Mouse (Mus musculus) frontal cortex, postnatal 14 days (tissue): ENCODE results near the gene Sit1.

Experiments
- DNase-seq, 2 experiments: peaks; one replicate each; pipeline ENCODE4 v3.0.0; 2022; ENCODE audit warnings: low spot score in 2 of 2

The Sit1 gene

DNA sequence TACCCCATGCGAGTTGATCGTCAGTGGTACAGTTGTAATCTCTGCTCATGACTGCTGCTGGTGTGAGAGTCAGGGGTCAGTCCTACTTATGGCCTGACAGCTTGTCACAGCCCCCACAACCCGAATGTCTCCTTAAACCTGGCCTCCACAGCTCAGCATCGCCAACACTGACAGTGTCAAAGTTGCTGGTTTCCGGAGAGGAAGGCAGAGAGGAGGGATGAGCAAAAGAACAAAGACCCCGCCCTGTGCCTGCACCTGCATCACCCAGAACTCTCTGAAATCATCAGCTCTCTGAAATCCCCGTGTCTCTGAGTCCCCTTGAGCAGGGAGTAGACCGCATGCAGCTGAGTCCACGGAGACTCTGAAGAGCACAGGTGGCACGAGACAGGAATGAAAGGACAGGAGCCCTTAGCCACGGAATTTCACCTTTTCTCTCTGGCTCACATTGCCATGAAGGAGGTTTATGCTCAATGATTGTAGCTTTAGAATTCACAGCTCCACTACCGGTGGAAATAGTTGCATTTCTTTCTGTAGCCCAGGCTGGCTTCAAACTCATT lies at the start of gene Sit1:
TSS of gene Sit1 (minus strand) at position 200 of the 557 bp plus-strand sequence.
- DNase-seq = no peak

DNA sequence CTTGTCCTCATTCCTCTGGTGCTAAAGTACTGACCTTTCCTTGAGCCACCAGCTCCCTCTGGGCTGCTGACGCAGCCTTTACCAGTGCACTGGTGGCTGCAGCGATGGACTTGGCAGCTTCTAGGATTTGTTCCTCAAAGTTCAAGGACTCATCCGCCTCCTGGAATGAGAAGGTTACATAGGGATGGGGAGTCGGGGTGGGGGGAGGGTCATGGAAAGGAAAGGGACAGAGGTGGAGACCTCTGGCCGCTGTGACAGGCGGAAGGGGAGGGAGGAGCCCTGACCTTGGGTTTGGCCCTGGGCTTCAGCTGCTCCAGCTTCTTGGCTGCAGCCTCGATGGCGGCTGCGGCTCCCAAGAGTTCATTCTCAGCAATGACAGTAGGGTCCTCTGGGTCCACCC lies 49.7 kb upstream of the Sit1 start:
- DNase-seq = no peak

DNA sequence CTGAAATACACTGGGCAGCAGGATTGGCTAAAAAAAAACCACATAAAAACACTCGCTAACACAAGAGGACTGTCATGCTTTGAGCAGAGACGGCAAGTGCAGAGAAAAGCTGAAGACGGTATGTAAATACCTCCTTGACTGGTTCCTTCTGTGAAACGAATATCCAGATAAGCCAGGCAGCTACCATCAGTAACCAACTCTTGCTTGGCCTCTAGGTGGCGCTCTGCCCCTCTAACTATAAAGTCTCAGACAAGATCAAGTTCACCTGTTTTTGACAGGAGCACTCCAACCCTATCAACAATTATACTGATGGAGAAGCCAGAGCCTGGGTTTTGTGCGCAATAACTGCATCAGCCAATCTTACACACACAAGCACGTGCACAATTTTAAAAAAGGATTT lies 47.0 kb upstream of the Sit1 start:
- peak; percentile 42 to 70 for DNase-seq

DNA sequence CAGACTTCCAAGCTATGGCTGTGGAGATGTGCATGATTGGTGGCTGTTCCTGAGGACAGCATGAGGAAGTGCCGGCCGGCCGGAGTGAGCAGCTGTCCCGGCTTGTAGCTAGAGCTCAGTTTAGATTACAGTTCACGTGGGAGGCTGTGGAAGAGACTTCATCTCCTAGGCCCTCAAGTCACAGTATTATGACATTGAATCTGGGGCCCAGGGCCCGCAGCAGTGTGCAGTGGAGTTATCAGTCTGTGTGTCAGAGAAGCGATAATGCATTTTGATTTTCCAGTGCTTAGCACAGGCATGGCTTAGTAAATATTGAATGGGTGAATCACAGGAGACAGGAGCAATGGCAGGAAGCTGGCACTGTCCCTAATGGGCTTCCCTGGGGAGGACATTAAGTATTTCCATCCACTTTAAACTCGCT lies 46.6 kb upstream of the Sit1 start:
- no peak for DNase-seq

DNA sequence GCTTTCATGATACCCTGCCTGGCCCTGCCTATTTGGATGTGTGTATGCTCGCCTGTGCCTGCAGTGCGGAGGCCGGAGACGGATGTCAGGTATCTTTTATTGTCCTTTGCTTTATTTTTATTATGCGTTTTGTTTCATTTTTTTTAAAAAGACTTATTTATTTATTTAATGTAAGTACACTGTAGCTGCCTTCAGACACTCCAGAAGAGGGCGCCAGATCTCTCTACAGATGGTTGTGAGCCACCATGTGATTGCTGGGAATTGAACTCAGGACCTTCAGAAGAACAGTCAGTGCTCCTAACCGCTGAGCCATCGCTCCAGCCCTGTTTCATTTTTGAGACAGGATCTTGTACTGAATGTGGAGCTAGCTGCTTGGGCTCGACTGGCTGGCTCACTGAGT lies 45.0 kb upstream of the Sit1 start:
- DNase-seq = no peak

DNA sequence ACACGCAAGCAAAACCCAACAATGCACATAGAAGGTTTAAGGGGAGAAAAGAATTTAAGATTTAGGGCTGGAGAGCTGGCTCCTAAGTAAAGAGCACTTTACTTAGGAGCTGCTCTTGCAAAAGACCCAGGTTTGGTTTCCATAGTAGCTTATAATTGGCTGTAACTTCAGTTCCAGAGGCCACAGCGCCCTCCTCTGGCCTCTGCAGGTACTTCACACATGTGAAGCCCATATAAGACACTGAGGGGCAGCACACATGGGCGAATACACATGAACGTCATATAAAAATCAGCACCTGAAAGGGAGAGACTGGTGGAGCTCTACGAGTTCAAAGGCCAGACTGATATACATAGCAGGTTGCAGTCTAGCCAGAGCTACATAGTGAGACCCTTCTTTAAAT lies 44.3 kb upstream of the Sit1 start:
- no peak for DNase-seq

DNA sequence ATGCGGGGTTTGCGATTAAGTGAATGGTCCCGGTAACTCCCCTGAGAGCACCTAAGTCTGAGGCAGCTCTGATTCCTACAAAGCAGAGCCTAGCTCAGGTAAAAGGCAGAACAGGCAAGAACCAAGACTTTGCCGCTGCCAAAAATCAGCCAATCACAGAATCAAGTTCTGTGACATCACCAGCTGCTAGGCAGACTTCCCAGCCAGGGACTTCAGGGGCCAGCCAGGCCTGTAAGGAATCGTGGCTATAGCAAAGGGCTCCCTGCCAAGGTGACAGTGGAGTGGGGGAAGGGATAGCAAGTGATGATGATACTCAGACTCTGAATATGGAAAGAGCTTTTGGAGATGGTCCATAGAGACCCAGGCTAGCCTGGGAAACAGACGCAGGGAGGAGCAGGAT lies 36.4 kb upstream of the Sit1 start:
- DNase-seq = peak; percentile 73 to 87

DNA sequence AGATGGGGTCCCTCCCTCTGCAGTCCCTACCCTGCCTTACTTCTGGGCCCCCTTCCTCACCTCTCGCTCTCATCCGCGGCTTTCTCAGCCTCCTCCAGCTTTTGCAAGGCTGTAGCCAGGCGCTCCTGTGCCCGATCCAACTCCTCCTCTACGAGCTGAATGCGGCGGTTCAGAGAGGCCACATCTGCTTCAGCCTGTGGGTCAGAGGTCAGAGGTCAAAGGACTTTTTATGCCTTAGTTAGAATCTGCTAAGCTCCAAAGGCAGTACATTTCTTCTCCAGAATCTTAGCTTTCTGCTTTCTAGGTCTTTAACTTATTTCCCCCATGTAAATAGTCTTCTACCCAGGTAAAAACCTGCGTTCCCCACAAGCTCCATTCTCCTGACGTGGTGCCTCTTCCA lies 36.0 kb upstream of the Sit1 start:
- no peak for DNase-seq

DNA sequence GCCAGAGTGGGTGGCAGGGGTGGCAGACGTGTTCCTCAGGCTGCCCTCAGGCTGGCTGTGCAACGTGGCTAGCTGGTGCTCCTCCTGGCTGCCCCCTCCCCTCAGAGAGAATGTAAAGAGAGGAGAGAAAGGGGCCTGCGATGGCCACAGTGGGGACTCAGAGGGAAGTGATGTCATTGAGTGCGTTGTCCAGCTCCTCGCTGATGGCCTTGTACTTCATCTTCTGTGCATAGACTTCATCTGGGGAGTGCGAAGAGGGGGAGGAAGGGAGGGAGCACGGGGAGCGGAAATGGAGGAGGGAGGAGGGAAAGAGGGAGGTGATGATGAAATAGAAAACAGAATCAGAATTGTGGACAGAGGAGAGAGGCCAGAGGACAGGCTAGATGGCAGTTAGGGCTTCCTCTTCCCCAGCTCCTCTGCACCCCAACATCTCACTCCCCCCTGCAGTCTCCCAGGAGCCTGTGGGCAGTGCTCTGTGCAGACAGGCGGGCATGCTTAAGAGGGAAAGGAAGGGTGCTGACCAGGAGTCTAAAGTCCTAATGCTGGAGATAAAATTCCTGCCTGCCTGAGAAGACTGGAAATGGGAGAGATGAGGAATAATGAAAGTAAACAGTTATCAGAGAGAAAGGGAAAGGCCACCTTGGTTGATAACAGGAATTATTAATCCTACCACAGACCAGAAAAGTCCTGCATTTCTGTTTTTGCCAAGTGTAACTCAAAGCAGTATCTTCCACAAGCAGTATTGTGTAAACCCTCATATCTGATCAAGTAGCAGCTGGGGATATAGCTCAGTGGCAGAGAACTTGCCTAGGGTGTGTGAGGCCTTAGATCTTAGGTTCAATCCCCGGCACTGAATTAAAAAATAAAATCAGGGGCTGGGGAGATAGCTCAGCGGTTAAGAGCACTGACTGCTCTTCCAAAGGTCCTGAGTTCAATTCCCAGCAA lies 32.5 kb upstream of the Sit1 start:
- DNase-seq = no peak

DNA sequence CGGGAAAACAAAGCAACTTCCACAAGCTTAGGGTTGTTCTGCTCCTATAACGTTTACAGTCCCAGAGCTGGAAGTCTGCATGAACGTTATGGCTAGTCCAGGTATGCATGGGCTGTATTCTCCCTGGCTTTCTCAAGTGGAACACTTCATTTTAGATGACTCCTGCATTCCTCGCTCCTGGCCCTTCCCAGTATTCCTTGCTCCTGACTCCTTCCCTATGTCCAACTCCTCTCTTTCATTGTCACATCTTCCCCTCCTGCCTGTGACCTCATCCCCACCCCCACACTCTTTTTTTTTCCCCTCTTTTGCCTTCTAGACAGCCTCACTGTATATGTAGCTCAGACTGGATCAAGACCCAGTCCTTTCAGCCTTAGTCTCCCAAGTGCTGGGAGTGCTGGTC lies 30.3 kb upstream of the Sit1 start:
- DNase-seq = no peak

DNA sequence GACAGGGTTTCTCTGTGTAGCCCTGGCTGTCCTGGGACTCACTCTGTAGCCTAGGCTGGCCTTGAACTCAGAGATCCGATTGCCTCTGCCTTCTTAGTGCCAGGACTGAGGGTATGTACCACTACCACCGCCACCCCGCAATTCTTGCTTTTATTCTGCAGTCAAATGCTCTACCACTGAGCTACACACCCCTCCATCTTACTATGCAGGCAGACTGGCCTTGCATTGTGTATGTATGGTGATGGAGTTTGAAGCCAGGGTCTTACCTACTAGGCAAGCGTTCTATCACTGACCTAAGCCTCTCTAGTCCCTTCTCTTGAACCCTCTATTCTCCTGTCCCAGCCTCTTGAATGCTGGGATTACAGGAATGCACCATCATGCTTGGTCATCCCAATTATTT lies 29.8 kb upstream of the Sit1 start:
- DNase-seq = no peak

DNA sequence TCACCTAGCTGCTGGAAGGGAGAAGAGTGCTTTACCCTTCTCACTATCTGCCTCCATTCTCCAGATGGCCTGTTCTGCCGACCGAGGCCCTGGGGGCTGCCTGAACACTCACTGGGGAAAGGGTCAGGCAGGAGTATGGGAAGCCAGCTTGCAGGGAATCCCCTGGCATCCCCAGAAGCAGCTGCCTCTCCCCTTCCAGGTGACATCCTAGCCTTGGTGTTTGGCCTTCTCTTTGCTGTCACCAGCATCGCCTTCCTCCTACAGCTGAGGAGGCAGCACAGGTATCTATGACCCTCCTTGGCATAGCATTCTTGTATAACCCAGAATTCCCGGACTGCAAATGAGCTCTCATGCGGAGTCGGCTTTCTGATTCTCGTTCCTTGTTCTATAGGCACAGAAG lies 29.1 kb upstream of the Sit1 start:
- DNase-seq = no peak

DNA sequence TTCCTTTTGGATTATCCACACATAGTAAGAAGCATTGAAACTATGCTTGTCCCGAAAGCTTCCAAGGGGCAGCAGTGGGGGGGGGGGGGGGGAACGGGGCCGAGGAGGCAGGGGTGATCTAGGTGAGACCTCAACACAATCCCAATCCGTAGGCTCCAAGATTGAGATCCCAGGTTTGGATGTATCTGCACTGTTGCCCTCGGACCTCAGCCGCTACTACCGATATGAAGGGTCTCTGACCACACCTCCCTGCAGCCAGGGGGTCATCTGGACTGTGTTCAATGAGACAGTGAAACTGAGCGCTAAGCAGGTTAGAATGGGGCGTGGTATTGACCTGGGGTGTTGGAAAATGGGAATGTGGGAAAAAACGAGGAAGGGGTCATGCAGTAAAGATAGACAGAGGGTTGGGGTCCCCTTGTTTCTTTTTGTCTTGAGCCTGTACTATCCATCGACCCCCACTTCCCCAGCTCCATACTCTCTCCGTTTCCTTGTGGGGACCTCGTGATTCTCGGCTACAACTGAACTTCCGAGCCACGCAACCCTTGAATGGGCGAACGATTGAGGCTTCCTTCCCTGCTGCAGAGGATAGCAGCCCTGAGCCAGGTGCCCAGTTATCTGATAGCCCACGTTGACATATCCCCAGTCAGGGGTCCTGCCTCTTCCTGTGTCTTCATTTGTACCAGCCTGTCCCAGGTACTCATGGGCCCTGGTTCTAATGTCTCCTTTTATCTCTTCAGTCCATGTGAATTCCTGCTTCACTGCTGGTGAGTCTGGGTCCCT lies 28.3 kb upstream of the Sit1 start:
- no peak for DNase-seq

DNA sequence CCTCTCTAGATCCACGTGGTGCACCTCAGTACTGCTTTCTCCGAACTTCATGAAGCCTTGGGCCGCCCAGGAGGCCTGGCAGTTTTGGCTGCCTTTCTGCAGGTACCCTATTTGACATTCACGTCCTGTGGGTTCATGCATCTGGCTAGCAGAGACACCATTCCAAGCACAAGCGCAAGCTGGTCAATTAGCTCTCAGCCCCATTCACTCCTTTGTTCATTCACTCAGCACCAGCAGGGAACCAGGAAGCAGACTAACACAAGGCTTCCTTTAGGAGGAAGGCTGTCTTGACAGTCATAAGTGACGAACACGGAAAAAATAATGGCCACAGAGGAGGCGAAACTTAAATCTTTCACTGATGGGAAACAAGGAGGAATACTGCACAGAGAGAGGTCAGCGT lies 25.6 kb upstream of the Sit1 start:
- no peak for DNase-seq

DNA sequence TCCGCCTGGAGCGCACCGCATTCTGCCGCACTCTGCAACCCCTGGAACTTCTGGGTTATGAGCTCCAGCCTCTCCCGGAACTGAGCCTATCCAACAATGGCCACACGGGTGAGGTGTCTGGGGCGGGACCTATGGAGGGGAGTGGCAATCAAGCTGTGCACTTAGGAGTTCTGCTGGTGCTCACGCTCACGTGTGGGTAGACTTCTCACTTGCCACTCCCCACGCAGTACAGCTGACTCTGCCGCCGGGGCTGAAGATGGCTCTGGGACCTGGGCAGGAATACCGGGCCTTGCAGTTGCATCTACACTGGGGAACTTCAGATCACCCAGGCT lies 25.1 kb upstream of the Sit1 start:
- no peak for DNase-seq

DNA sequence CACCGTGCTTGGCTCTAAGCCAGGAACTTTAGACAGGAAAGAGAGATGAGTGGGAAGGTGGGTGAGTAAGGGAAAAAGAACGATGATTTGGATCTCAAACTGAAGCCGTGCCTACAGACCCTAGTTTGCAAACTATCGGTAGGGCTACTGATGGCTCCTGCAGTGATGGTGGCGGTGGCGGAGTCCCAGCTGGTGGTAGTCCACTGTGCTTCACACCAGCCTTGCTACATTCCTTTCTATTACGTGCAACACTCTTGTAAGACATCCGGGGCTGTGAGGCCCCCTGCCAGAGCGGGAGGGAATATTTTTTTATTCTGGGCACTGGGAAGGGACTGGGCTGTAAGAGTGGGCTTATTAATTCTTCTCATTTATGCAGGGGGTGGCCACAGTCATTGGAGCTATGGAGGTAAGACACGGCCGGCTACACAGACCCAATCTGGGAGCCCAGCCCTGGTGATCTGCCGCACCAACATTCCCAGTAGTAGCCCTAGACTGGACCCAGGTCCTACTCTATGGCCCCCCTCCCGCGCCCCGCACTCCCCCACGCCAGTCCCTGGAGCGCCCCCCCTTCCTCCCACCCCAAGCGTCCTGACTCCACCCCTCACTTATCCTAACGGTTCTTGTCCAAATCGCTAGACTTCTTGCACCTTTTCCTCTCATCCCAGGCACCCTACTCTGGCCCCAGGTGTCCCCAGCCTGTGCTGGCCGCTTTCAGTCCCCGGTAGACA lies 24.6 kb upstream of the Sit1 start:
- DNase-seq = no peak

DNA sequence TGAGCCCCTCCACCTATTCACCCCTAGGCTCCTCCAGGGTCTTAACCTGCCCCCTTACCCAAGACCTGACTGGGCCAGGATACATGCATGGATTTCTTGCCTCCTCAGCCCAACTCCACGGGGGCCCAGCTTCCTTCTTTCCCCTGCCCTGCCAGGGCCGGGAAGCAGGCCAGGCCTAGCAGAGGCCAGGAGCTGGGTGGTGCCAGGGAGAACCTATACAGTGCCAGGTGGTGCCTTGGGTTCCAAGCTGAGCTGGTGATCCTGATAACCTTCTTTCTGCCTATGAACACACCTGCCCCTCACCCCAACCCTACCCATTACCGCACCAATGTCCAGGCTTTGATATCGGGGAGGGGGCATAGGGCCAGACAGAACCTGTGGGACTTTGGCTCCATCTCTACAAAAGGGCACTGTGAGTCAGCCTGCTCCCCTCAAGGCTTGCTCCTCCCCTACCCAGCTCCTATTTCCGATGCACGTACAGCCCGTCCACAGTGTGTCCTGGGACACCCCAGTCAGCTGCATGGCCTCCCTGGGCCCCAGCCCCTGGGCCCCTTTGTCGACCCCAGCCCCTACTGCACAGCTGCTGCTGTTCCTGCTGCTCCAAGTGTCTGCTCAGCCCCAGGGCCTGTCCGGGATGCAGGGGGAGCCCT lies 23.1 kb upstream of the Sit1 start, which contains the start of gene Car9:
TSS of gene Car9 (plus strand) at position 431 of the 650 bp plus-strand sequence.
- DNase-seq = no peak

DNA sequence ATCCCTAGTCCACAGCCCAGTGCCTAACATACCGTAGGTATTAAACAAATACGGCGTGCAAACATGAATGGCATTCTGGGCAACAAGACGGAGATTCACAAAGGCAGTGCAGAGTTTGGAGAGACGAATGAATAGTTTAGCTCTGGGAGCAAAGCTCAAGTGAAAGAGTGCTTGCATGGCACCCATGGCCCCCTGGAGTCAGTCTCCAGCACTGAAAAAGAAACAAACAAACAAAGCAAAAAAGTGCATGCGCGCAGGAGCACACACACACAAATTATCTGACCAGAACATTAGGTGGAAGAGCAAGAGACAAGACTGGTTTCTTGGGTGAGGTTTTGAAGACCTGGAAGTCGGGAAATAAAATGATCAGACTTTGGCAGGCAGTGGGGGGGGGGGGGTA lies 22.5 kb upstream of the Sit1 start:
- no peak for DNase-seq

DNA sequence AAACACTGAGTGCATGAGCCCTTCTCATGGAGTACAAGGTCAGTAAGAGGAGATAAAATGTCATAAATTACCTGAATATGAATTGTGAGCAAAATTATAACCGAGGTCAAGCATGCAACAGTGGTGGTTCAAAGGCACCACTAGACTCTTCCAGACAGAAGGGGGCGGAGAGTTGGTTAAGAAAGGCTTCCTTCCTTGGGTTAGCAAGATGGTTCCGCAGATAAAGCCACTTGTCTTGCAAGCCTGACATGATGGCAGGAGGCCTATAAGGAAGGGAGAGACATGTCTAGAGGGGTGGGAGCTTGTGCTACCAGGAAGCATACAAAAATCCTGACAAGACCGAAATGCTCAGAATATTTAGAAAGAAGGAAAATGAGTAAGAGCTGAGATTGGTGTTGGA lies 20.7 kb upstream of the Sit1 start:
- no peak for DNase-seq

DNA sequence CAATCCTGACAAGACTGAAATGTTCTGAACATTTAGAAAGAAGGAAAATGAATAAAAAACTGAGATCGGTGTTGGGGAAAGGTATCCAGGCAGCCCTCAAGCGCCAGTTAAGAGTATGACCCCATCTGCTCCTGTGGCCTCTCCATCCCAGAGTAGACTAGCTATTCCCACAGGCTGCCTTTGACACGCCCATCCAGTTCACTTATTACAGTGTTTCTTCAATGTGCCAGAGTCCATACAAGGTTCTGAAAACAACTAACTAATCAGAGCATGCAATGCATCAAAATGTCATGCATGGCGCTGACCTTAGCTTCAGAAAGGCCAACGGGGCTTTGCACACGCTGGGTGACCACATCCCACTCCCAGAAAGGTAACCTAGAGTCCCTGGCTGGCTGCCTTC lies 20.0 kb upstream of the Sit1 start:
- no peak for DNase-seq

DNA sequence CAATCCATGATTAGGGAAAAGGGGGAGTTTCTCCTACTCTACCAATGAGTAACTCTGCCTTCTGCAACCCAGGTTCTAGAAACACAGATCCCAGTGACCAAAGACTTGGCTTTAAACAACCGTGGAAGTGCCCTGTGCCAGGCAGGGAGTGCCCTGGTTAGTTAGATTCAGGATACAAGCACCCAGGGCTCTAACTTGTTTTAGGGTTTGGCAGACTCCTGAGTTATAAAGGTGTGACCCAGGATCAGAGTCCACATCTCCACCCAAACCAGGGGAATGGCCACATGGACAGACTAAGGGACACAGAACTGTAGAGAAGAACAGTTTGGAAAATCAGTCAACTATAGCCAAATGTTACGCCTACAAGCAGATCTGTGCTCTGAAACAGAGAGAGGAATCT lies 19.5 kb upstream of the Sit1 start:
- DNase-seq = no peak
